Mouse (Mus musculus) G1E (cell line): ENCODE measurements at regions not wholly inside any gene's neighbourhood (a gene's known extent, or its start where the extent isn't known, plus 50 kb on each side); places are given as distances from the start of the nearest gene placed in this dataset.
"Not testable (repeated sequence)": the region's sequence is repeated elsewhere in the genome, so short reads cannot be mapped to it uniquely, and the experiment has no call there.

Source experiments
- ATAC-seq: 2 replicates; pipeline ENCODE4 v1.8.0; 2016; ENCODE audit warnings: mild to moderate bottlenecking; ENCODE audit not compliant: insufficient number of reproducible peaks, poor library complexity, low FRiP score, severe bottlenecking; ENCODE audit errors: extremely low read depth
- DNase-seq: peaks from one replicate; pipeline ENCODE4 v3.0.0; 2012; ENCODE audit warnings: low spot score
- H3K27me3 ChIP-seq: 2 replicates; pipeline ENCODE4 v1.6.1; 2012; ENCODE audit warnings: mild to moderate bottlenecking, low read length, inconsistent platforms; ENCODE audit not compliant: insufficient read depth
- H3K36me3 ChIP-seq: replicated peaks from 2 replicates; pipeline ENCODE3; 2012; ENCODE audit warnings: mild to moderate bottlenecking, inconsistent platforms
- H3K4me1 ChIP-seq: 2 replicates; pipeline ENCODE4 v1.6.1; 2012; ENCODE audit warnings: low read depth, low read length, inconsistent platforms, mixed read lengths; ENCODE audit not compliant: insufficient read depth
- H3K4me3 ChIP-seq: 2 replicates; pipeline ENCODE4 v1.5.1; 2012; ENCODE audit warnings: low read depth, mild to moderate bottlenecking, inconsistent platforms, low read length, moderate library complexity, mixed read lengths
- H3K9me3 ChIP-seq: replicated peaks from 2 replicates; pipeline ENCODE4 v1.6.1; 2012; ENCODE audit warnings: inconsistent platforms
- CTCF ChIP-seq: IDR thresholded peaks from 2 replicates; pipeline ENCODE4 v1.5.1; 2012; ENCODE audit warnings: low read depth, low read length, inconsistent platforms, mixed read lengths
- GATA1 ChIP-seq: IDR thresholded peaks from 2 replicates; pipeline ENCODE4 v1.6.1; 2012; ENCODE audit warnings: borderline replicate concordance, low read length, inconsistent platforms, mixed read lengths
- GATA2 ChIP-seq: IDR thresholded peaks from 2 replicates; pipeline ENCODE4 v1.6.1; 2012; ENCODE audit warnings: low read depth, low read length, inconsistent platforms, borderline replicate concordance
- POLR2AphosphoS5 ChIP-seq: IDR thresholded peaks from 2 replicates; pipeline ENCODE4 v1.6.1; 2012; ENCODE audit warnings: low read depth, low read length, inconsistent platforms; ENCODE audit not compliant: insufficient replicate concordance
- TAL1 ChIP-seq: conservative IDR thresholded peaks from 2 replicates; pipeline ENCODE4 v1.6.1; 2012; ENCODE audit warnings: low read depth, low read length, inconsistent platforms, mixed read lengths

GRCm38 (mm10) chr12:10529077-10529476 is 138.5 kb downstream of the Rdh14 start:
- TF ChIP-seq GATA1 (no peak), CTCF (no peak), TAL1 (no peak), GATA2 (no peak), POLR2AphosphoS5 (no peak)

GRCm38 (mm10) chr12:10530996-10531395 is 140.4 kb downstream of the Rdh14 start:
- DNase-seq (no peak), ATAC-seq (no peak)
- Histone ChIP-seq H3K4me3 (no peak overlapping the region), H3K9me3 (no peaks in the 10 kb centered on the region), H3K27me3 (no peaks in the 10 kb centered on the region), H3K36me3 (no peaks in the 10 kb centered on the region), H3K4me1 (no peaks in the 10 kb centered on the region)
- no peak for TF ChIP-seq TAL1
- TF ChIP-seq POLR2AphosphoS5: no peak

More at GRCm38 (mm10) chr12:10529077-10529476, 138.5 kb downstream of the Rdh14 start:
- H3K4me3 ChIP-seq: no peak overlapping the region
- no peaks in the 10 kb centered on the region for H3K36me3 ChIP-seq
- ATAC-seq: no peak
- no peaks in the 10 kb centered on the region for H3K4me1 ChIP-seq
- DNase-seq: no peak
- no peaks in the 10 kb centered on the region for H3K9me3 ChIP-seq
- no peaks in the 10 kb centered on the region for H3K27me3 ChIP-seq

GRCm38 (mm10) chr12:10533971-10534370 is 143.4 kb downstream of the Rdh14 start:
- no peaks in the 10 kb centered on the region for H3K27me3 ChIP-seq

GRCm38 (mm10) chr12:10536239-10536638 is 145.7 kb downstream of the Rdh14 start:
- Histone ChIP-seq H3K9me3 (no peaks in the 10 kb centered on the region), H3K4me3 (no peak overlapping the region), H3K4me1 (no peaks in the 10 kb centered on the region), H3K36me3 (no peaks in the 10 kb centered on the region), H3K27me3 (no peaks in the 10 kb centered on the region)
- no peak for DNase-seq
- TF ChIP-seq GATA2 (no peak), CTCF (no peak)
- no peak for ATAC-seq

More at GRCm38 (mm10) chr12:10533971-10534370, 143.4 kb downstream of the Rdh14 start:
- DNase-seq: no peak
- no peak overlapping the region for H3K4me3 ChIP-seq
- ATAC-seq: no peak
- H3K36me3 ChIP-seq: no peaks in the 10 kb centered on the region
- TF ChIP-seq GATA1 (no peak), TAL1 (no peak), POLR2AphosphoS5 (no peak), CTCF (no peak), GATA2 (no peak)
- no peaks in the 10 kb centered on the region for H3K4me1 ChIP-seq
- no peaks in the 10 kb centered on the region for H3K9me3 ChIP-seq

GRCm38 (mm10) chr12:10537069-10537468 is 146.5 kb downstream of the Rdh14 start:
- no peaks in the 10 kb centered on the region for H3K9me3 ChIP-seq
- H3K27me3 ChIP-seq: no peaks in the 10 kb centered on the region
- ATAC-seq (no peak), DNase-seq (peak; percentile 3)
- TF ChIP-seq CTCF: peak; percentile 63
- TF ChIP-seq GATA1: no peak
- no peak for TF ChIP-seq TAL1
- TF ChIP-seq GATA2: no peak
- no peak for TF ChIP-seq POLR2AphosphoS5
- no peak overlapping the region for H3K4me3 ChIP-seq
- no peaks in the 10 kb centered on the region for H3K4me1 ChIP-seq
- no peaks in the 10 kb centered on the region for H3K36me3 ChIP-seq

GRCm38 (mm10) chr12:10549481-10550201 is 159.1 kb downstream of the Rdh14 start:
- no peak for DNase-seq
- ATAC-seq: no peak
- Histone ChIP-seq H3K4me1 (no peaks in the 10 kb centered on the region), H3K4me3 (no peak overlapping the region), H3K36me3 (no peaks in the 10 kb centered on the region), H3K9me3 (no peaks in the 10 kb centered on the region), H3K27me3 (no peaks in the 10 kb centered on the region)
- TF ChIP-seq GATA1: no peak
- no peak for TF ChIP-seq GATA2
- no peak for TF ChIP-seq TAL1
- no peak for TF ChIP-seq POLR2AphosphoS5
- TF ChIP-seq CTCF: no peak

GRCm38 (mm10) chr12:10554701-10555100 is 164.1 kb downstream of the Rdh14 start:
- not testable (repeated sequence) for H3K4me3 ChIP-seq, H3K36me3 ChIP-seq, ATAC-seq, H3K4me1 ChIP-seq, DNase-seq, H3K9me3 ChIP-seq, H3K27me3 ChIP-seq
